Mouse (Mus musculus): ENCODE measurements around the gene Cacnb3.
"Not testable (repeated sequence)": the region's sequence is repeated elsewhere in the genome, so short reads cannot be mapped to it uniquely, and the experiment has no call there.

Gene Cacnb3

DNA sequence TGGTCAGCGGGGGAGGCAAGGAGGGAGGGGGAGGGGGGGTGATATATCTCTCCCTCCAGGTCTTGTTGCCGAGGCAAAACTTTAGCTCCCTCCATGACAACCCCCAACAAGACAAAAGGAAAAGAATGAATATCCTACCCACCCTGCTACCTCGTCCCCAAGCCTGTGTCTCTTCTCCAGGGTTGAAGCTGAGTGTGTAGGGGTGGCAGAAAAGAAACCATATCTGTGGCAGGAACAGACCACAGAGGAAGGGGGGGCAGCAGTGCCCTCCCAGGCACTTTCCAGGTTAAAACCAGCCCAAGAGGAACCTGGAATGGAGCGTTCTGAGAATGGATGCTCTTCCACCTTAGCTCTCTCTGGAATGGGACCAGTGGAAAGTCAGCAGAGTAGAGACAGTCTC, at the start of gene Cacnb3:
TSS of gene Cacnb3 (plus strand) at position 301 of the 400 bp plus-strand sequence.
- no peak for DNase-seq (ENCODE audit: low spot score in 2 of 2)

DNA sequence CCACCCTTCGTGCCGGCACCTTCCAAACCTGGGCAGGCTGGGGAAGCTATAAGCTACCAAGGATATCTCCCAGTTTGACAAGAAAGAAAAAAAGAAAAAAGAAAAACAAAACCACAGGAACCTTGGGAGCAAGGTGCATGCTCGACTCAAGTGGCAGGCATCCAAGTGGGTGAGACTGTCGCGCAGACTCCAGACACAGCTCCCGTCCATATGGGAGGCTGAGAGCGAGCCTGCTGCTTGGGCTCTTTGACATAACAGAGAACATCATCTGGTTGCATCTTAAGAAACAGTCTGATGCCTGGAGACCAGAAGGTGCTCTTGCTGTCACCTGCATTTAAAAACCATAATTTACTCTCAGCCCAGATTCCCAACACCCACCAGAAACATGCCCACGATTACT, 48.2 kb upstream of the Cacnb3 start:
- peak in 1 of 2 experiments; percentile 30 for DNase-seq (ENCODE audit: low spot score in 2 of 2)

DNA sequence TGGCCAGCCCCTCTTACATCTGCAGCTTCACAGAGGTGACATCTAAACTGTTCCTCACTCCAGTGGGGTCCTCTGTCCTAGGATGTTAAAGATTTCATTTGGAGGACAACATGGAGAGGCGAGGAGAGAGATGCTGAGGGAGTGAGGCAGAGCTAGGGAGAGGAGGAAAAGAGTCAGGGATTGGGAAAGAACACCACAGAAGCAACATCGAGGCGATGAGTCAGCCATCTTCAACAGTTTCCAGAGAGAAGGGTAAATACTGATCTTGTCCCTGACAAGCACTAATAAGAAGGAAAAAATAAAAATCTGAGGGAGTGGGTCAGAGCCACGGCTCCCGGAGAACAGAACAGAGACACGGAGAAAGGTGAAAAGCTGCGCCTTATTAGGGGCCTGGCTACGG, 47.6 kb upstream of the Cacnb3 start:
- no peak for DNase-seq (ENCODE audit: low spot score in 2 of 2)

DNA sequence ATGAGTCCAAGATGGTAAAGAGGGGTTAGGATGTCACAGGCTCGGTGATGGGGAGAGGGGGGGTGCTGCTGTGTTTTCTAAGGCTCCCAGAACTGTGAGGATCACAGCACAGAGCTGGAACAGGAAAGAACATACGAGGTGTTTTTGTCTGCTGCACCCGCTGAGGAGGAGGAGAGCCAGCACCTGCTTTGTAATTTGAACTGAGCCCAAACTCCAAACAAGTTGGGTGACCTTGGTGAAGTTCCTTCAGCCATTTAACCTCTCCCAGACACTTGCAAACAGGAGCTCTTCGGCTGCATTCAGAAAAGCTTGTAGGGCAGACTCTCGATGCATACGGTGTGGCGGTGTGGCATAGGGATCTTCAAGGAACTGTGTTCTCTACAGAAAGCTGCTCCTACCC, 45.2 kb upstream of the Cacnb3 start:
- DNase-seq (ENCODE audit: low spot score in 2 of 2) = no peak

DNA sequence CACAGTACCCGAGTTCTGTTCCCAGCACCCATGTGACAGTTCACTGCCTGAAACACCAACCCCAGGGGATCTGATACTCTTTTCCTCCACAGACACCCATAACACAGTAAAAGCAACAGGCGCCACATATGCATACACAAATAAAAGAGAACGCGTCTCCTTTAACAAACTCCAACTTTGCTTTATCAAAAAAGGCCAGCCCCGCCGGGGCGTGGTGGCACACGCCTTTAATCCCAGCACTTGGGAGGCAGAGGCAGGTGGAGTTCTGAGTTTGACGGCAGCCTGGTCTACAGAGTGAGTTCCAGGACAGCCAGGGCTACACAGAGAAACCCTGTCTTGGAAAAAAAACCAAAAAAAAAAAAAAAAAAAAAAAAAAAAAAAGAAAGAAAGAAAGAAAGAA, 44.5 kb upstream of the Cacnb3 start:
- DNase-seq (ENCODE audit: low spot score in 2 of 2) = not testable (repeated sequence)

DNA sequence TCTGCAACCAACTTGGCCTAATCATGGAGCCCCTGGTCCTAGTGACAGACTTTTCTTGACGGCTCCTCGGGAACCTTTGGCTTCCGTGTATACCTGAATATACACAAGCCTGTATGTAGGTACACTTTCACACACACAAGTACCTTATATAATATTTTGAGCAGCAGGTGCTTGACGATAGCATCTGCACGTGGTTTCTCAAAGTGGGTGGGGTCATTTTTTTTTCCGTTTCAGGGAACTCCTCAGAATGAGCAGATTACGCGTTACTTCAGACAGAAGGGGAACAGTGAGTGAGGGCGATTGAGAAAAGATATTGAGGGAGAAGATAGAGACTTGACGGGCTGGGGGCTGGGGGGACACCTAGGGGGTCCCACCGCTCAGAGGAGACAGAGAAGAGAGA, 42.9 kb upstream of the Cacnb3 start:
- no peak for DNase-seq (ENCODE audit: low spot score in 2 of 2)

DNA sequence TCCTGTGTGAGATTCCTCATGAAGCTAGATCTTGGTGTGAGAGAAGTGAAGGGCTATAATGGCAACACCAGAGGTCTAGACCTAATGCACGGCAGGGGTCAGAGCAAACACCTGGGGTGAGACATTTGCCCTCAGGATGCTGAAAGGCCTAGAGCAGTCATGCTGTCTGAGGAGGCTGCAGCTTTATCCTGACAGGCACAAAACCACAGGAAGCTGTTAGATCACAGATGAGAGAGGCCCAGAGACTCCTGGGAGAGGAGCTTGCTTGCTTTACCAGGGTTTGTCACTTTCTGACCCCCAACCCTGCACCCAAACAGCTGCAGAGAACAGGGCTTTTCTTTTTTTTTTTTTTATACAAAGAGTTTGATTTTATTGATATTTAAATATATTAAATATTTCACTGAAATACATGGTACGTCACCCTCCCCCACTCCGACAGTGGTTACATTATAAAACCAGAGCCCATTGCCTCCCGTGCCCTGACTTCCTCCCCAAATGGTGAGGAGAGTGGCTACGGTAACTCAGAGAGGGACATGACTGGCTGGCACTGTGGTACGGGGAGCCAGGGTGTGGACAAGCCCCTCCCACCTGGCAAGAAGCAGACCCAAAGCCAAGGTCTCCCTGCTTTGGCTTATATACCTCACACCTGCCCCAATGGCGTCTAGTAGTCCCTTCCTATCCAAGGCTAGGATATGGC, 40.9 kb upstream of the Cacnb3 start:
- DNase-seq (ENCODE audit: low spot score in 2 of 2) = no peak

DNA sequence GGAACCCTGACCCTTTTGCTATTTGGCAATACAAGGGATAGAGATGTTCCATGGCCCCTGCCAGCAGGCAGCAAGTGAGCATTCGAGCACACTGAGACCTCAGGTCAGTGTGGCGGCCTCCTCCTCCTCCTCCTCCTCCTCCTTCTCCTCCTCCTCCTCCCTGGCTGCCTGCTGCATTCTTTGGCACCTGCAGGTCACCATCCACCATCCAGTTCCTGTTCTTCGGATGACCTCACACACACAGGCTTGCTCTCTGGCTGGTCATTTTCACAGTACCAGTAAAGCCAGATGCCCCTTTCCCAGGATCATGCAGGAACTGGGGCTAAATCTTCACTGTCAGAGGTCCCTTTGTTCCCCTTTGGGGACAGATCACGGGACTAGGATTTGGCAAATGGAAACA, 39.2 kb upstream of the Cacnb3 start:
- no peak for DNase-seq (ENCODE audit: low spot score in 2 of 2)

DNA sequence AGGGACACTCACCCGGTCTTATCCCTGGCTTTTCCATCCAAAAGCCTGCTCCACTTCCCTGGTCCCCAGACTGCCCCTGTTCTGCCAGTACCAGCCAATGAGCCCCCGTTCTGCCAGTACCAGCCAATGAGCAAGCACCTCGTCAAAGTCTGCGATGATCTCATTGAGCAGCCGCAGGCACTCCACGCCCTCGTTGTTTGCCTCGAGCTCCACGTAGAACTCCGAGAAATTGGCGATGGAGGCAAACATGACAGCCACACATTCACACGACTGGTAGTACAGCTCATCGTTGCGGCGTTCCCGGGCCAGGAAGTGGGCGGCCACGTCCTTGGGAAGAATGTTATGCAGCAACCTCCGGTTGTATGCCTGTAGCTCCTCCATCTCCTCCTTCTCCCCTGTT, 36.4 kb upstream of the Cacnb3 start:
- DNase-seq (ENCODE audit: low spot score in 2 of 2) = peak in 1 of 2 experiments; percentile 60

DNA sequence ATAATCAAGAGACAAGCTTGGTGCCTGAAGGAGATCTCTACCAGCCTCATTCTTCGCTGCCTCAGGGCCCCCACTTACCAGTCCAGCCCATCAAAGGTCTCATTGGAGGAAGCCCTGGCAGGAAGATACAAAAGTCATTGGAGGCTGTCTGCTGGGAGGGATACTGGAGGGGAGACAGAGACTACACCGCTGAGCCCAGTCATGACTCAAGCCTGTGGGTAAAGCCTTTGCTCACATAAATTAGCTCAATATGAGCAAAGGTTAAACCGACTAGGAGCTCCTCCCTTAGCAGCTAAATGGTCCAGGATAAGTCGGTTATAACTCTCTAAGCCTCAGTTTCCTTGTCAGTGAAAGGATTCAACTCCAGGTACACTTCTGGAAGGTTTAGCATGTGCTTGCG, 35.6 kb upstream of the Cacnb3 start:
- no peak for DNase-seq (ENCODE audit: low spot score in 2 of 2)

DNA sequence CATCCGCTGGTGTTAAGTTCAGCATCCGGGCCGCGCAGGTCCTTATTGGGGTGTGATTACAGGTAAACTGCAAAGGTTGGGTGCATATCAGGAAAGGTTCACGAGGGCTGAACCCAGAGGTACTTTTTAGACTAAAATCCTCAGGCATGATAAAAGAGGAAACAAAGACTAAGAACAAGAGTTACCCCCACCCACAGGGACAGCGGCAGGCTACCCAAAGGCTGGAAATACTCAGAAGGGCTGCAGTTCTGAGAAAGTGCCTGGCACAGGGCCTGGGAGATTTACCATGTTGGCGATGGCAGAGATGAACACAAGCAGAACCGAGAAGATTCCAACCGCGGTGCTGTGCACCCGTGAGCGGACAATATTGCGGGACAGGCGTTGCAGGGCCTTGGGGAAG, 34.0 kb upstream of the Cacnb3 start:
- DNase-seq (ENCODE audit: low spot score in 2 of 2) = no peak

DNA sequence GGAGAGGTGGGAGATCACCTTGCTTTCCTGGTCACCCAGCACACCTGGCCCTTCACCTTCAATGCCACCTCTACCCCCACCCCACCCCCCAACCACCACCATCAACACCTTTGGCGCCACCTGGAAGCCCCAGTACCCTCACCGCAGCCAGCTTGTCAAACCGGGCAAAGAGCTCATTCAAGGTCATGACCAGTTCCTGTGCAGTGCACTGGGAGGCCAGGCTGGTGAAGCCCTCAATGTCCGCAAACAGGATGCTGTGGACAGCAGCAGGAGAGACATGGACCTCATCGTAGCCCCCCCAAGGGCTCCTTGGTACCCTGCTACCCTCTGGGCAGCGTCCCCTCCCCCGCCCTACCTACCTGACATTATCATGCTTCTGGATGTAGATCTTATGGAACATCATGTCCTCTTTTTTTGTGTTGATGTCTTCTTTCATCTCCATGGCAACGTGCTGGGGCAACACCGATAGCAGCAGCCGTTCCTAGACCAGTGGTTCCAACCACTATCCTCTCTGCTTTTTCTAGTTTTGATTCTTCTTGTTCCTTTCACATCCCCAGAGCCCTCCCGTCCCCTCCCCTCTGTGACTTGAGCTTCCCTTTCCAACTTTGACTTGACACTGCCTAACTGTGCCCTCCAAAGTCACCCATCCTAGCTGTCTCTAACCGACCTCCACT, 30.5 kb upstream of the Cacnb3 start:
- no peak for DNase-seq (ENCODE audit: low spot score in 2 of 2)

DNA sequence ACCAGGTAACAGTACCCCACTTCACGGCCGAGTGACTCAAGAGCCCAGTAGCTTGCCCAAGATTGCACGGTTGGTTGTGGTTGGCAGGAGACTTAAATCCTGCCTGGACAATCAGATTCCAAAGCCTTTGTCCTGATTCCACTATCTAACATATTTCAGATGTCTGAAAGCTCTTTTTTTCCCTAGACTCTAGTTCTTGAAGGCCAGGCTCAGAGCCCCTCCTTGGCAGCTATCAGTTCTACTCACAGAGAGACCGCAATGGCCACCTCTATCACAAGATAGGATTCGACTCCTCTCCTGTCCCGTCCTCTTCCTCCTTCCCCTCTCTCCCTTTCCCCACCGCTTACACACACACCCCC, 28.8 kb upstream of the Cacnb3 start:
- DNase-seq (ENCODE audit: low spot score in 2 of 2) = no peak

DNA sequence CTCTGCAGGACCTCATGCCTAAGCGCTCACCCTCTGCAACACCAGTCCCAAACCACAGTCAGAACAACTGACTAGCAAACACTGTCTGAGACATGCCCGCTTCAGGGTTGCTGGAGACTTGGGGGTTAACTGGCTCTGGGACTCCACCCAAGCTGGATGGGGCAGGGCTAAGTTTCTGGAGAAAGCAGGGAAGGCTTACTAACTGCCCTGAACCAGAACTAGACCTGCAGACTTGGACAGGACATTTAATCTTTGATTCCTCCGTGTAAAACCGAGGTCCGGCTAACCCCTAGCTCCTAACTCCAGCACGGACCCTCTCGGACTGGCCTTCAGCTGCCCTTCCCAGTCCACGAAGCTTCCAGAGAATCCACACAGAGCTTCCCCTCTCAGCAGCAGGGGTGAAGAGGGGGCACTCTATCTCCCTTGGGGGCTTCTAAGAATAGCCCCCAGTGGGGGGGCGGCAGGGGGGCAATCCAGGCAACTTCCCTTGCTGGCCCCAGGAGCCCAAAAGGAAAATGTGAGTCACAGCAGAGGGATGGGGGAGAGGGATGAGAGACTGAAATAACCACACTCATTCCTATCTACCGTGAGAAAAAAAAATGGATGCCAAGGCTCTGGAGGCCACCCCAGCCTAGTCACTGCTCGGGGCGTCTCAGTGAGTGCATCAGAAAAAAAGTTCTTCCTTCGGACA, 28.3 kb upstream of the Cacnb3 start:
- DNase-seq (ENCODE audit: low spot score in 2 of 2) = no peak

DNA sequence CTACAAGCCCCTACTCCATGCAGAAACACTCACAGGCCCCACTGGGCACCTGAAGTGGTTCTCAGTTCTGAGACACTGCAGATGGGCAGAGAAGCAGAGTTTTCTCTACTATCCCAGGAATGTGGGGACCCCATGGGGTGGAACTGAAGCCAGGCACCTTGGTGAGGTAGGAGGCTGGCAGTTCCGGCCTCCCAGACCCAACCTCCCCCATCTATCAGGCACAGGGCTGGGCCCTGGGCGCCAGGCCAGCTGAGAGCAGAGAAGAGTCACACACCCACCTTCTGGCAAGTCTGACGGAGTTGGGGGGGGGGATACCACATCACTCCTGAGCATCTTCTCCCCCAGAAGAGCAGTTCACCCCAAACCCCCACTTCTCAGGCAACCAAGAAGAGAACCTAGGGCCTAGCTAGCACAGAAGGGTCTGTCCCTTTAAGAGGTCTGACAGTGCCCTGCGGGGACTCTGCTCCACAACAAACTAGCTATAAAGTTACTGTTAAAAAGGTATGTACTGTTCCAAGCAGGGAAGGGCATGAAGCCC, 27.6 kb upstream of the Cacnb3 start:
- no peak for DNase-seq (ENCODE audit: low spot score in 2 of 2)

DNA sequence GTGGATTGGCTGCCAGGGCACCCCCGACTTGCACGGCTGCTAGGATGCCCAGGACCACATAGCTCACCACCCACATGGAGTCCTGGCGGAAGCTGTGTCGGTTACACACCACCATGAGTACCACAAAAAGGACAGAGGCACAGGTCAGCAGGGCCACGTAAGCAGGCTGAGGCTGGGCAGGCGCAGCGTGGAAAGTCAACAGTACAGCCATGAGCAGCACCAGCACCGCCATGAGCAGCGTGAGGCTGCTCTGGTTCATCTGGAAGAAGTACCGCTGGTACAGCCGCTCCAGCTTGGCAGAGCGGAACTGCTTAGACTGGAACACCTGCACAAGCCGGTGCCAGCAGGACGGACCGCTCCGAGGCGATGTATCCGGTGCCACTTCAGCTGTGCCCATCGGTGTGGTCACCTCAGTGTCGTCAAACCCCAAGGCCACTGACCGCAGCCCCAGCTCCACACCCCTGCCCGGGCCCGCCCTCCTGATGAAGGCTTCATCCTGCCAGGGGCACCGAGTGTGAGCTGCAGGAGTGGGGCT, 26.5 kb upstream of the Cacnb3 start:
- DNase-seq (ENCODE audit: low spot score in 2 of 2) = no peak

DNA sequence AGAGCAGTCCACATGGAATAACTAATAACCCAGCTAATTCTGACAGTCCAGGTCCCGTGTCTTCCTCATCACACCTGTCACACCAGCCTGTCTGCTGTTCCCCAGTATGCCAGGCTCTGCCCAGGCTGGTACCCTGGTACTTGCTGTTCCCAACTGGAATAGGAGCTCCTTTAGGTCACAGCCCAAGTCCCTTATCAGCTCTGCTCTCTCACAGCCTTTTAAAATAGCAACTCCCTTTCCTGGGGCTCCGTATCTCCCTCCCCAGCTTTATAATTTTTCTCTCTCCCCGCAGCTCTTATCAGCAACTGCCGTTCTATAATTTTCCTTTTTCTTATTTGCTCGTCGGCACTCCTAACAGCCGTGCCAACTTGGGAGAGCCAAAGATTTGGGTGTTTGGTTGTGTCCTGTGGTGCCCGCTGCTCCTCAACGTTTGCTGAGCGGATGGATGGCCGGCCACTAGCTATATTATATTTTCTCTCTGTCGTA, 24.5 kb upstream of the Cacnb3 start:
- DNase-seq (ENCODE audit: low spot score in 2 of 2) = no peak

DNA sequence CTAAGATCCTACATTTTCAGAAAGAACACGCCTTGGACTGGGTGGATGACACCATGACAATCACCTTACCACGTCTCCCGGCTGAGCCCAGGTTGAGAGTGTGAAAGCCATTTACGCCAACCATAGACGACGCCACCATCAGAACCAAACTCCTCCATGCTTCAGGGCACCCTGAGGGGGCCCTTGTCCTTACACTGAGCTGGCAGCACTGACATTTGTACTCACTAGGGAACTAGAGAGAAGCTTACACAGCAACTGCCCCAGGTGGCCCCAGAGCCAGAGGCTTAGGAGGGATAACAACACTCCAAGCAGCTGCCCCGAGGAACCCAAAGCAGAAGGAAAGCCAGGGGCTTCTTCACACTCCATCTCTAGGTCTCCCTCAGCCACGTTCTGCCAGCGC, 23.9 kb upstream of the Cacnb3 start:
- DNase-seq (ENCODE audit: low spot score in 2 of 2) = no peak

DNA sequence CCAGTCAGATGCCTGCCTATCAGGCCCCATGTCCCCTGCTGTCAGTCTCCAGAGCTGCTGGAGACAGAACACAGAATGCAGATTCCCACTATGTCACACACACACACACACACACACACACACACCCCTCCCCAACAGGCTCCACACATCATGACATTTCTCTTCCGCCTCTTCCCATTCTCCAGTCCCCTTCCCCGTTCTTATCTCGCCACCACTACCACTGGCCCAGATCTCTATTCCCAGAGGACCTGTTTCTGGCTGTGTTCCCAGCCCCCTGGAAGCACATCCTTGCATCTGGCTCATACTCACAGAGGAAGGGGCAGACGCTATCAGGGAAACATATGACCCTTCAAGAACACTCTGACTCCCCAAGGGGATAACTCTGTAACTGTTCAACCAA, 23.1 kb upstream of the Cacnb3 start:
- DNase-seq (ENCODE audit: low spot score in 2 of 2) = no peak

DNA sequence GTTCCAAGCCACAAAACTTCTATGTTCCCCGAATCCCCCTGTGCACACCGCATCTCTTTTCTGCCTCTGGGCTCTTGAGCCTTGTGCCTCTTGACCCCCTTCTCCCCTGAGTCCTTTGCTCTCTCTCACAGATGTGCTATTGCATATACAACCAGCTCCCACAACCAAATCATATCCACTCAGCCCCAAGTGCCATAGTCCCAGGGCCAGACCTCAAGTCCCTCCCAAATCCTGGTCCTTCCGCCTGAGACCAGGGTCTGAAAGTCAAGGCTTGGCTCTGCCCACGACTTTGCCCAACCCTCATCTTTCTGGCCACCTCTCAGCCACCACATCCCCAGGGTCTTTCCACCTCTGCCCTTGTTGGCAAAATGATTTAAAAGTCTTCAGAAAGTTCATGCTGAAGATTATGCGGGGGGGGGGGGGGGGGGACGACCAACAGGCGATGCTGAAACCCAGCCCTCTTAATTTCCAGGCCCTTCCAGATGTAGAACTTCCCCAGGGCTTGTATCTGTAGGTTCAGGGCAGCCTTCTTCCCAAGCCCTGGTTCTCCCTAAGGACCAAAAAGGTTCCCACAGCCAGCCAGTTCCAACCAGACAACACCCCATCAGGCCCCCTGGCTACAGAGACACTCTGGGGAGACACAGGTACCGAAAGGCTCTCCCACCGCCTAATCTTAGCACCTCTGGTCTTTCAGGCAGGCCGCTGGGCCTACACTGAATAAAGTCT, 22.4 kb upstream of the Cacnb3 start:
- no peak for DNase-seq (ENCODE audit: low spot score in 2 of 2)

DNA sequence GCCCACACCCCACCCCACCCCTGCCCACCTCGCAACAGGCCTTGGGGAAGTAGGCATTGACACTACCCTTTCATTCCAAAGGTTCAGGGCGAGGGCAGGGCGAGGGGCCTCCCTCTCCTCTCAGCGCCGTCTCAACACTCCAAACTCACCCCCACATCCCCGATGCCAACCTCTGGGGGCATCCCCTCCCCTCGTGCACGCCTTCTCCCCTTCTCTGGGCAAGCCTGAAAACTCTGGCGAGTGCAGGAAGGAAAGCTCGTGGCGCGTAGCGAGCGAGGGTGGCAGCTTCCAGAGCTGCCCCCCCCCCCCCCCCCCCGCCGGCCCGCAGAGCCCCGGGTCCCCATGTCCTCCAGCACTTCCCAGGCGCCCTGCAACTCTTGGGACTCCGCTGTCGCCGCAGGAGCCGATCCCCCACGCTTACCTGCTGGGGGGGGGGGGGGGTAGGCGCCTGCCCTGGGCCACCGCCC, 21.8 kb upstream of the Cacnb3 start:
- no peak for DNase-seq (ENCODE audit: low spot score in 2 of 2)

Measured in left cerebral cortex, adult 9 months (tissue).